Mouse (Mus musculus) urinary bladder, postnatal 36 days (tissue): ENCODE measurements around the gene Hspa12b.

Experiments used
- DNase-seq, 2 experiments: peaks; one replicate each; pipeline ENCODE4 v3.0.0; 2022; ENCODE audit warnings: low spot score in 2 of 2, mixed read lengths in 1 of 2

Gene Hspa12b

GRCm38 (mm10) chr2:131179246-131179886, 52.3 kb downstream of the Hspa12b start:
- DNase-seq: peak in 1 of 2 experiments; percentile 59

- DNase-seq: peak; percentile 83 to 84
Observed at GRCm38 (mm10) chr2:131179990-131180587, 53.0 kb downstream of the Hspa12b start, which contains the start of gene Cenpb. Gene Cenpb (minus strand): TSS chr2:131180067.

- DNase-seq: no peak
Observed at GRCm38 (mm10) chr2:131186343-131186742, 59.3 kb downstream of the Hspa12b start.

- DNase-seq: peak; percentile 78 to 86
Observed at GRCm38 (mm10) chr2:131186771-131187601, 59.9 kb downstream of the Hspa12b start, which contains the start of the genes Cdc25b and Spef1. Gene Cdc25b (plus strand): TSS chr2:131186949. Gene Spef1 (minus strand): TSS chr2:131187282.

GRCm38 (mm10) chr2:131187602-131187922, 60.5 kb downstream of the Hspa12b start:
- DNase-seq: no peak

GRCm38 (mm10) chr2:131188311-131188710, 61.2 kb downstream of the Hspa12b start:
- DNase-seq: no peak

GRCm38 (mm10) chr2:131189521-131190309, 62.6 kb downstream of the Hspa12b start:
- no peak for DNase-seq

- DNase-seq: no peak
Observed at GRCm38 (mm10) chr2:131190344-131191004, 63.4 kb downstream of the Hspa12b start.

- DNase-seq: no peak
Observed at GRCm38 (mm10) chr2:131191005-131191390, 63.9 kb downstream of the Hspa12b start.
